Mouse (Mus musculus): ENCODE measurements around the gene Tspan18.

Tspan18 gene

GRCm38 (mm10) chr2:93289161-93289560 lies 45.1 kb downstream of the Tspan18 start:
- no peak for DNase-seq

GRCm38 (mm10) chr2:93287348-93287747 lies 47.0 kb downstream of the Tspan18 start:
- no peak for DNase-seq

DNA sequence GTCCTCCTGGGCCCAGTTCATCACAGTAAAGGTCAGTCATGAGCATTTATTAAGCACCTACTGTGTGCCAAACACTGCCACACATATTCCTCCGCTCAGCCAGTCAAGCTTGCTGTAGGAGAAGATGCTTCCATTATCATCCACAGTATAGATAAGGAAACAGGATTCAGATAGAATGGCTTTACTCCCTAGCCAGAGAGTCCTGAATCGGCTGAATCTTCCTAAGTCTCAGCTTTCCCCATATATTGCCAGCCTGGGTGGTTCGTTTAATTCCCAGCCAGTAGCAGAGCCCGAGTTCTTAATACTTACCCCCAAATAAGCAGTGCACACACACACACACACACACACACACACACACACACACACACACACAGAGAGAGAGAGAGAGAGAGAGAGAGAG lies 47.6 kb downstream of the Tspan18 start:
- no peak for DNase-seq

GRCm38 (mm10) chr2:93286321-93286720 lies 48.0 kb downstream of the Tspan18 start:
- DNase-seq = no peak

DNA sequence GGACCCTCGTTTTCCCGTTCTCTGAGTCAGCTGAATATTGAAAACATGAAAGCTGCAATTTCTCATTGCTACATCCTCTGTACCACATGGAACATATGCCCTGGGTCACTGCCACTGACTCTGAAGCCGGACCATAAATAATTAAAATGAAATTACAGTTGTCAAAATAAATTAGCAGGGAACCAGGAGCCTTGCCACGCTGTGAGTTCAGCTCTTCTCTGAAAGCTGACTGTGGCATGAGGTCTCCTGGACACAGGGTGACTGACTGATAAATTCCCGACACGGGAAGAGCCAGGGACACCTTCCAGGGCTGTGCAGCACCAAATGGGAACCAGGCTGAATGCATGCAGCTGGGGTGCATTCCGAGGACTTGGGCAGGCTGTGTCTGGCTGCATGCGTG lies 48.5 kb downstream of the Tspan18 start:
- peak in 1 of 2 experiments; percentile 29 for DNase-seq

GRCm38 (mm10) chr2:93284625-93285024 lies 49.7 kb downstream of the Tspan18 start:
- DNase-seq = no peak

- no peak for DNase-seq
These were observed 50.6 kb downstream of the Tspan18 start for GRCm38 (mm10) chr2:93283481-93284293.

DNA sequence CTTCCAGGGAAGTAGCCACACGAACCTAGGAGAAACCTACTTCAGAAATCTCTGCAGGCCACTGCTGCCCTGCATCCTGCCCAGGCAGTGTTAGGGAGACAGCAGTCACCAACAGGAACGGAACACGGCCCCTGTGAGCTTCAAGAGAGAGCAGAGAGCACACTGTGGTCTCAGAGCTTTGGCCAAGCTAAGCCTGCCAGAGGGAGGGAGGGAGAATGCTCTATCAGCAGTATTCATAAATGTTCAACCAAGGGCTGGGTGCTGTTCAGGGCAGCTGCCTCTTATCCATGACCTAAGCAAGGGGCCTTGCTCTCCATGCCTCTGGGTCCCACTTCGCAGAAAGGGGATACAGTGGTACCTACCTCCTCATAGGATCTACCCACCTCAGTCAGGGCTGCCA lies 51.7 kb downstream of the Tspan18 start:
- DNase-seq = no peak

DNA sequence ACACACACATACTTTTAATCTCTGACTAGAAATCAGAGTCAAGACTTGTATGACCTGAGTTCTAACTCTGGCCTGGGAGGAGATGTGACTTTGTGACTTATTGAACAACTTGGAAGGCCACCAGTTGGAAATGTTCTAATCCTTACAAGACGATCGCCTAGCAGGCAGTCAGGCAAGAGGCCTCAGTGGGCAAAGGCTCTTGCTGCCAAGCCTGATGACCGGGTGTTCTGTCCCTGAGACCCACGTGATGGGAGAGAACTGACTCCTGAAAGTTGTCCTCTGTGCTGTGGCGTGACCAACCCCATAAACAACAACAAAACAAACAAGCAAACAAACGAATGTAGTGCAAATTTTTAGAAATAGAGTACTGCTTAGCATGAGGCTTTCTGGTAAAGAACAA lies 52.8 kb downstream of the Tspan18 start:
- DNase-seq = no peak

- DNase-seq = no peak
These were observed 54.1 kb downstream of the Tspan18 start for GRCm38 (mm10) chr2:93280117-93280620.

DNA sequence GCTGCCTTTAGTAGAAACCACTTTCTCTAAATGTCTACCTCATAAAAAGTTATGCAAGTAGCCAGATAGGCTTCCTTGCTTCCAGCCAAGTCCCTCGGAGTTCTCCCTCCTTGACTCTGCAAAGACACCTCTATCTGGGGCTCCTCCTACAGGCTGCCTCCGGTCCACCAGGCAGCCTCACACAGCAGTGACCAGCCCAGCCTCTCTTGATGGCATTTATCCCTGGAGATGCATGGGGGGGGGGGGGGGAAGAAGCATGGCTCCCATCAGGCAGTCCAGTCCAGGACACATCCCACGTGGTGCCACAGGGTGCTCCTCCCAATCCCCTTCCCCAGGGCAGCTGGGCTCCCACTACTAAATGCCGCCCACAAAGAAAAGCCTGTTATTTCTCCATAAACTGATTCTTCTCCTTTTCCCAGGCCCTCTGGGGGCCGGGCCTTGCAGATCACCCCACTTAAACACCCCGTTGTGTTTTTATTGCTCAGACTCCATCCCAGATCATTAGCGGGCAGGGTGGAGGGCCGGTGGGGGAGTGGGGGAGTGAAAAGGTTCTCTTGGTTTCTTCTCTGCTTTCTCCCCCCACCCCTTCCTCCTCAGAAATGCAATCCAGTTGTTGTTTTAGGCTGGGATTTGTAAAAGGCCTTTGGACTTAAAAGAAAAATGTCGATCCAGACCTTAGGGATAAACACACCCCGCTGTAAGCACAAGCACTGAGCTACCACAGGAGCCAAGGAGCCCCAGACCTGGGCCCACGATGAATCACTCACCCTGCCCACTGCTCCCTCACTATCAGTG lies 55.9 kb downstream of the Tspan18 start:
- peak in 1 of 2 experiments; percentile 30 for DNase-seq

DNA sequence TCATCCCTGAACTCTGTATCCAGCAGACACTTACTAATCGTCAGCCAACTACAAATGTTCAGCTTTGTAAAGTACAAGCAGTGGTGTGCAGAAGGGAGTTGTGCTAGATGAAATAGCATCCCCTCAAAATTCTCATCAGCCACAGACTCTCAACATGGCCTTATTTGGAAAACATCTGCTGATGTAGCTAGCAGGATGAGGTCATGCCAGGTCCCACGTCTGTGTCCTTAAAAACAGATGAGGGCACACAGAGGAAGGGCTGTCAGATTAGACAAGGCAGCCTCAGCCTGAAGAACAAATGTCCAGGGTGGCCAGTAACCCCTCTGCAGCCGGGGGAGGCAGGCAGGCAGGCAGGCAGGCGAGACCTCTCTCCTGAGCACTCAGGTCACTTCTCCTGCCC lies 56.8 kb downstream of the Tspan18 start:
- DNase-seq = no peak

GRCm38 (mm10) chr2:93276026-93276425 lies 58.3 kb downstream of the Tspan18 start:
- no peak for DNase-seq

- DNase-seq = no peak
These were observed 60.4 kb downstream of the Tspan18 start for GRCm38 (mm10) chr2:93273916-93274315.

DNA sequence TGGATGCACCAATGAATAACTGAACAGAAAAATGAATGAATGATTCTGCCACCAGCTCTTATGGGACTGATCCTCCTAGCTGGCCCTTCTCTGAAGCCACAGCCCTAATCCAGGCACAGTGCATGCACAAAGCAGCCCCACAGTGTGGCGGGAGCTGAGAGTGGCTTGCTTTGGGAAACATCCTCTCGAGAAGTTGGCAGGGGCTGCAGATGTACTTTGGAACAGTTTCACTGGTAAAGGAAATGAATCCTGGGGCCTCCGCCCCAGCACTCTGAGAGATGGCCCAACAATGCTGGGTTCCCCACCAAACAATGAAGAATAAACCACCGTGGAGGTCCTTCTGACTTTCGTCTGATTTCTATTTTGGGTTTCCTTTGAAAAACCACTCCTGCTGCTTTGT lies 64.2 kb downstream of the Tspan18 start:
- DNase-seq = no peak

DNA sequence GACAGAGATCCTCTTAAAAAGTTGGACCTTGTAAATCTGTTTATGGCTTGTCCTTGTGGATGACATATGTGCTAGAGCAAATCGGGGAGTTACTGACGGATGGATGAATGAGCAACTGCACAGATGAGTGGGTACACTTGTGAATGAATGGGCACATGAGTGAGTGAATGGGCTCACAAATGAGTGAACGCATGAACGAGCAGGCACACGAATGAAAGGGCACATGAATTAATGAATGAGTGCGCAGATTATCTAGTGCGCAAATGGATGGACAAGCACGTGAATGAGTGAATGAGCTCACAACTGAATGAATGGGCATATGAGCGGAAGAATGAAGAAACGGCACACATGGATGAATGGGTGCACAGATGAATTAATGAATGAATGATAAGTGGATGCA lies 64.7 kb downstream of the Tspan18 start:
- no peak for DNase-seq

DNA sequence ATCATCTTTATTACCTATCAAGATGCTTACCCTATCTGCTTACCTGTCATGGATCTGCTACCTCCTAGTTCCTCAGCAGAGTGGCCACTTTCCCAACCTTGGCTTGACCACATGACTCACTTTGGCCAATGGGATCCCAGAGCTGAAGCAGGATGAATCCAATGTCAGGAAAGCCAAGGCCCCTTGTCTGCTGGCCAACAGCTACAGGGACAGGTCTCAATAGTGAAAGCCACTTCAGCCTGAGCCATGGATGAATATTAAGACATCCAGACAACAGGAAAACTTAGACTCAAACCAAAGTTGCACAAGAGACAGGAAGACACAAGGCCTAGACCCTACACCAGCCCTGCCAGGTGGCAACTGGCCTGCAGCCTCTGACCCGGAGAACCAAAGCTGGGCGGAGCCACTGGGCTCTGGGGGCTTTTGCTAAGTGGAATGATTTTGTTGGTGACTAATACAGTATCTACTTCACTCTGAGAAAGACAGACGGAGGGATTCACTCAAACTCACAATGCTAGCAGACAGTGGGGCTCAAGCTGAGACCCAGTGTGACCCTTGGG lies 65.5 kb downstream of the Tspan18 start:
- no peak for DNase-seq

DNA sequence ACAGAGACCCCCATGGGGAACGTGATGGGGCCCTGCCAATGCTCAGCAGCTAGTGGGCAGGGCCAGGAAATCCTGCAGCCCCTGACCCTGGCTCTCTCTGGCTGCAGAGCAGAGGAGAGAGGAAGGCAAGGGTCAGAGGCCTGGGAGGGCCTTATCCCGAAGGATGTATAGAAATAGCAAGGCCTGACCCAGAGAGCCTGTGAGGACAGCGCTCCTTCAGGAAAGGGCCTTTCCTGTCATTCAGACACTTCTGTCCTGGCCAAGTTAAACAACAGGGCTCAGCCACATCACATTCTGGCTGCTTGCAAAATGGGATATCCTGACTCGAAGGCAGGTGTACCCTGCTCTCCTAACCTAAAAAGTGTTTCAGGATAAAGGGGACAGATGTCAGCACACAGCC lies 66.5 kb downstream of the Tspan18 start:
- no peak for DNase-seq

- DNase-seq = no peak
These were observed 67.6 kb downstream of the Tspan18 start for GRCm38 (mm10) chr2:93266565-93267169.

DNA sequence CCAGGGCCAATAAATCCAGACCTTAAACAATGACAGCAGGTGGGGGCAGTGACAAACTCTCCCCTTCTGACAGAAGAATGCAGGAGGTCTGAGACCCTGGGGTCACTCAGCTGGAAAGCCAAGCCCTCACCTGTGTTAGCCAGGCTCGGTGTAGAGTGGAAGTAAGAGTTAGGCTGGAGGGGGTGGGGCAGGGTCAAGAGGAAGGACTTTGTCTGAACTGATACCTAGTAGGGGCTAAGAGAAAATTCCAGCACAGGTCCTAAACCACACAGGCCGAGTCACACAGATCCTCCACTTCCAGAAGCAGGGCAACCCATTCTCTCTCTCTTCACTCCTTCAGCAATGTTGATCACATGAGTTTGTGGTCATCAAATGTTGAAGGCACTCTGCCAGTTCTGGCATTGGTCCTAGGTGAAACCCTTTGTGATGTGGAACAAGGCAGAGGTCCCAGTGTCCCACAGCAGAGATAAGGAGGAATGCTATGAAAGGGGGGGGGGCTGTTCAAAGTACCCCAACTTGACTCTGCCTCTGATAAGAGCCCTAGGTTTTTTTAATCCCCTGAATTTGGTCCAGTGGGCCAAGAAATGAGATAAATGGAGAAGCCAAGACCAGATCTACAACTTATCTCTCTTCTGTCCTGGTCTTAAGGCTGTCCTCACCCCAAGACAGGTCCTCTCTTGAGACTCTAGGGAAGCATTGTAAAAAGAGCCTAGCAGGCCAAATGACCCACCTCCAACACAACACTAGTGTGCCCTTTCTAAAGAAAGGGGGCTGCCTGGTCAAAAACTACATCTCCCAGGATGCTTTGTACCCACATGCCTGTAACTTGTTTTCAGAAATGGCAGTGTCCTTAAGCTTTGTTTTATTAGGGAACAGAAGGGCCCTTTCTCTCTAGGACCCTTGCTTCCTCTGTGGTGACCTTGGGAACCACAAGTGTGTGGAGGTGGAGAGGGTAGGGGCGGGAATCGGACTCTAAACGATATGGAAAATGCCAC lies 71.7 kb downstream of the Tspan18 start:
- DNase-seq = no peak

- DNase-seq = no peak
These were observed 72.6 kb downstream of the Tspan18 start for GRCm38 (mm10) chr2:93261521-93262290.
